Mouse (Mus musculus): ENCODE data around the gene Gm20388.

GRCm38 (mm10) chr8:123432381-123432780 is 3521.7 kb downstream of the Gm20388 start:
- no peak for TF ChIP-seq ZNF384 (IDR thresholded peaks at IDR 0.05; ENCODE audit: low read depth, low read length)
- TF ChIP-seq HCFC1 (IDR thresholded peaks at IDR 0.05; ENCODE audit: borderline replicate concordance, insufficient read depth, low read length): no peak
- TF ChIP-seq ZC3H11A (IDR thresholded peaks at IDR 0.05; ENCODE audit: borderline replicate concordance, low read depth, low read length): no peak
